Mouse (Mus musculus): Measurements from ENCODE around the gene Hmgn3.

GRCm38 (mm10) chr9:83195007-83195406, 48.5 kb upstream of the Hmgn3 start:
- TF ChIP-seq POLR2A (IDR thresholded peaks at IDR 0.05; ENCODE audit: borderline replicate concordance, extremely low read depth, insufficient read depth, insufficient read length, poor library complexity, severe bottlenecking): no peak
- TF ChIP-seq CTCF (IDR thresholded peaks at IDR 0.05; ENCODE audit: borderline replicate concordance, extremely low read depth, insufficient read depth, insufficient read length): no peak
